Comparison of ENCODE assay signal across 8 mouse cellular contexts in the genomic region with DNA sequence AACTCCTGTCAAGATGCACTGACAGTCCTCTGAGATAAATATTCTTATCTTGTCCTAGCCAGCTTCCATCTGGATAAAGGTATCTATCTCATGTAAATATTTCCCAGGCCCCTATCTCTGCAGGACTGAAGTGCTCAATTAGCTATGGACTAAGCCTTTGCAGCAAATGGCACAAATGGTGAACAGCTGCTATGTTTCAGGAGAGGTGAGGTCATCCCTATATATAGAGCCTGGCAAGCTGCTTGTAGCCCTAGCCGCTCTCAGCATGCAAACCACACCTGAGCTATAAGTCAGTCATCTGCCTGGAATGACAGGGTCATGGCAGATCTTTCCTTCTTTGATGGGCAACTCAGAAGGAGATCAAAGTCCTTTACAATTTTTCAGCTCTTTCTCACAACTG.
DNase-seq lines count a peak whose midpoint lies in the region; ATAC-seq and TF ChIP-seq lines count a peak whose summit lies in the region.

No protein-coding gene starts in this region.

- intact Hi-C loops in heart, postnatal 25 days (cut with DNase I), result no loop called here
- intact Hi-C loops in heart, postnatal 10 days (cut with DNase I), result loop anchor here (10.0 kb wide), 1 partner anchor 603 kb away; no protein-coding TSS in a partner anchor

- H3K4me1 ChIP-seq in midbrain, embryonic 13.5 days (replicated peaks), result peaks cover 8% of the 10 kb centered on the region
- H3K4me1 ChIP-seq in lung, adult 2 months (ENCODE audit: control insufficient read depth, insufficient read depth, low read length), result no peaks in the 10 kb centered on the region
- H3K4me1 ChIP-seq in thymus, adult 2 months (replicated peaks; ENCODE audit: control insufficient read depth, insufficient read depth, low read length), result no peaks in the 10 kb centered on the region

- no peaks in the 10 kb centered on the region for H3K36me3 ChIP-seq in midbrain, embryonic 13.5 days
- H3K36me3 ChIP-seq in thymus, adult 2 months (ENCODE audit: control insufficient read depth, insufficient read depth, low read length), result no peaks in the 10 kb centered on the region

- H3K9me3 ChIP-seq in midbrain, embryonic 13.5 days, result no peaks in the 10 kb centered on the region

- no peak overlapping the region for H3K27ac ChIP-seq in midbrain, embryonic 13.5 days
- no peak overlapping the region for H3K27ac ChIP-seq in thymus, adult 2 months (ENCODE audit: control insufficient read depth, insufficient read depth, low read length)

- TF ChIP-seq CTCF in lung, adult 2 months (IDR thresholded peaks at IDR 0.05; ENCODE audit: insufficient read depth, low read length), result no peak
- TF ChIP-seq CTCF in thymus, adult 2 months (IDR thresholded peaks at IDR 0.05; ENCODE audit: borderline replicate concordance, control insufficient read depth, extremely low read depth, insufficient read depth, low read length, poor library complexity), result no peak

- DNase-seq in heart, adult 11 months, result peak; percentile 86
- no peak for DNase-seq in heart, postnatal 25 days (ENCODE audit: low spot score)
- DNase-seq in cerebellum, postnatal 14 days, result peak; percentile 86 to 88
- DNase-seq in heart, postnatal 10 days, result peak; percentile 77 to 83
- DNase-seq in lung, adult 2 months, result no peak
- DNase-seq in kidney, adult 8-10 months, result no peak
- no peak for DNase-seq in thymus, adult 2 months

- no peak overlapping the region for H3K4me3 ChIP-seq in midbrain, embryonic 13.5 days (replicated peaks)
- H3K4me3 ChIP-seq in lung, adult 2 months (replicated peaks; ENCODE audit: extremely low read depth, low read depth, low read length), result no peak overlapping the region
- no peak overlapping the region for H3K4me3 ChIP-seq in thymus, adult 2 months (ENCODE audit: control insufficient read depth, insufficient read depth, low read length)

- TF ChIP-seq POLR2A in lung, adult 2 months (IDR thresholded peaks at IDR 0.05; ENCODE audit: borderline replicate concordance, extremely low read depth, low read depth, low read length), result no peak
- TF ChIP-seq POLR2A in thymus, adult 2 months (IDR thresholded peaks at IDR 0.05; ENCODE audit: control insufficient read depth, extremely low read depth, insufficient read depth, low read length, poor library complexity), result no peak

- peak; percentile 82 for ATAC-seq in midbrain, embryonic 13.5 days

- WGBS in midbrain, embryonic 13.5 days, result 56% methylated on average over 1 of the region's 1 CpGs
- WGBS in lung, adult 2 months, result 41% methylated on average over 1 of the region's 1 CpGs
- 56% methylated on average over 1 of the region's 1 CpGs for WGBS in thymus, adult 2 months

- H3K27me3 ChIP-seq in midbrain, embryonic 13.5 days, result no peaks in the 10 kb centered on the region
- H3K27me3 ChIP-seq in thymus, adult 2 months (ENCODE audit: control insufficient read depth, insufficient read depth, low read length), result no peaks in the 10 kb centered on the region

- no peak overlapping the region for H3K4me2 ChIP-seq in midbrain, embryonic 13.5 days (replicated peaks)

- H3K9ac ChIP-seq in midbrain, embryonic 13.5 days (replicated peaks), result no peak overlapping the region

Comparison
In these comparisons a context has a peak if more than half of its experiments do, and no peak if none do; other contexts are left out.
1. DNase-seq: peak in heart, adult 11 months (single experiment), cerebellum, postnatal 14 days (2 of 2) and heart, postnatal 10 days (2 of 2); none in heart, postnatal 25 days (single experiment), lung, adult 2 months (single experiment), kidney, adult 8-10 months (0 of 2) and thymus, adult 2 months (single experiment).